Mouse (Mus musculus): ENCODE measurements at regions not wholly inside any gene's neighbourhood (a gene's known extent, or its start where the extent isn't known, plus 50 kb on each side); places are given as distances from the start of the nearest gene placed in this dataset.
A peak's percentile ranks its signal among the peaks of the same experiment; 100 is the strongest.

DNA sequence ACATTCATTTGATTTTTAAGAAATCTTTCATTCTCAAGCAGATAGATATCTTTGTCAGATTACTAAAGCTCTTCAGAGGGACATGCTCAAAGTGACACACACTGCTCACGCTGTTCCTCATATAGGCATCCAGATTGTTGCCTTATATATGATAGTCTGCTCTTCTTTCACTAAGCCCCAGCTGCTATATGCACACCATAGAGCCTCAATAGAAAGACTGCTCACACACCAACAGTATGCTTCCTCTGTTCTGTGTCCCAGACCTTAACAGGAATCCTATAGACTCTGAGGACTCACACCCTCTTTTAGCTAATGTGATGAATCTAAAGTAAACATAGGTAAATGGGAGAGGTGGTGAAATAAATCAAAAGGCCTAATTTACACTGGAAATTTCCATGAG lies 561.8 kb downstream of the Smarca1 start:
- Histone ChIP-seq H3K9me3 (ENCODE audit: low read length) (no peaks in the 10 kb centered on the region), H3K9ac (replicated peaks; ENCODE audit: low read length) (no peak overlapping the region), H3K4me1 (ENCODE audit: insufficient read depth, low read length) (no peaks in the 10 kb centered on the region), H3K4me3 (ENCODE audit: low read length) (no peak overlapping the region), H3K27me3 (ENCODE audit: insufficient read depth, low read length) (no peaks in the 10 kb centered on the region), H3K36me3 (ENCODE audit: insufficient read depth, low read length) (no peaks in the 10 kb centered on the region), H3K27ac (no peak overlapping the region), H3K4me2 (ENCODE audit: low read depth, low read length) (no peak overlapping the region)
- DNase-seq (ENCODE audit: low spot score) (no peak), ATAC-seq (no peak)
- 79% methylated on average over 1 of the region's 1 CpGs for WGBS
- no peak for TF ChIP-seq CTCF (IDR thresholded peaks at IDR 0.05; ENCODE audit: low read depth)

DNA sequence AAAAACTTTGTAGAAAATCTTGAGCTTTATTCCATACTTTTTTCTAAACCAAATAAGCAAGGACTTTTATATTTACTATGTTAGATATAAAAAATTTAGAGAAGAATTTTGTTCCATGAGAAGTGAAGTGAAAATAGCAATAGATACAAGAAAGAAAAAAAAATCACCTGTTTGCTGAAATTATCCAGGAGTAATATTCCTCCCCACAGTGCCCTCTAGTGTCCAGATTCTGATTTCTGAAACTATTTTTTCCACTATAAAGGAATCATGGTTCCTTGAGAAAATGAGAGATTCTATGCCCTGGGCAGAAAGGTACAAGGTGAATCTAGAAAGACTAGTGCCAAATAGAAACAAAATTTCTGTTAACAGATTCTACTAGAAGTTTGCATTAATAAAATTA lies 564.0 kb downstream of the Smarca1 start:
- peak; percentile 68 for DNase-seq (ENCODE audit: low spot score)
- no peak overlapping the region for H3K4me3 ChIP-seq (ENCODE audit: low read length)
- no peaks in the 10 kb centered on the region for H3K27me3 ChIP-seq (ENCODE audit: insufficient read depth, low read length)

DNA sequence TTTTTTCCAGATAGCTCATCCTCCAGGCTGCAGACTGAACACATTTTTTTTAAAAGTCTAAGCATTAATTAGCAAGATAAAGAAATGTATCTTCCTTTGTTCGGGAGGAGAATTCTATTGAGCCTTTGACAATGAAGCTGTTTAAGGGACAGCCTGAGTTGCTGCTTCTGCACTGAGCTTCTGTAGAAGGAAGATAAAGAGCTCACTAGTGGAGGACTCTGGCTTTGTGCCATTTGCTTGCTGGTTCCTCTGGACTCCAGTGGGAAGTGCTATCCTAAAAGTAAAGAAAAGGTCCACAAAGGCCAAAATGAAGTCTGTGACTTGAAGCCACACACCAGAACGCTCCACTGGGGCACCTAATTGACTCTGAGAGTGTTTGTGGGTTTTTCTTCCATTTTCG lies 577.0 kb downstream of the Smarca1 start:
- Histone ChIP-seq H3K9ac (replicated peaks; ENCODE audit: low read length) (no peak overlapping the region), H3K4me1 (ENCODE audit: insufficient read depth, low read length) (no peaks in the 10 kb centered on the region), H3K9me3 (ENCODE audit: low read length) (no peaks in the 10 kb centered on the region), H3K27me3 (ENCODE audit: insufficient read depth, low read length) (no peaks in the 10 kb centered on the region), H3K4me3 (ENCODE audit: low read length) (no peak overlapping the region), H3K4me2 (ENCODE audit: low read depth, low read length) (no peak overlapping the region), H3K36me3 (ENCODE audit: insufficient read depth, low read length) (no peaks in the 10 kb centered on the region), H3K27ac (no peak overlapping the region)
- ATAC-seq (no peak), DNase-seq (ENCODE audit: low spot score) (peak; percentile 46)
- 41% methylated on average over 3 of the region's 3 CpGs for WGBS
- TF ChIP-seq CTCF (IDR thresholded peaks at IDR 0.05; ENCODE audit: low read depth): no peak

More for the DNA sequence above, 564.0 kb downstream of the Smarca1 start:
- Histone ChIP-seq H3K4me2 (ENCODE audit: low read depth, low read length) (no peak overlapping the region), H3K9ac (replicated peaks; ENCODE audit: low read length) (no peak overlapping the region), H3K4me1 (ENCODE audit: insufficient read depth, low read length) (no peaks in the 10 kb centered on the region), H3K9me3 (ENCODE audit: low read length) (no peaks in the 10 kb centered on the region), H3K27ac (no peak overlapping the region), H3K36me3 (ENCODE audit: insufficient read depth, low read length) (no peaks in the 10 kb centered on the region)
- peak; percentile 46 for TF ChIP-seq CTCF (IDR thresholded peaks at IDR 0.05; ENCODE audit: low read depth)
- no peak for ATAC-seq

DNA sequence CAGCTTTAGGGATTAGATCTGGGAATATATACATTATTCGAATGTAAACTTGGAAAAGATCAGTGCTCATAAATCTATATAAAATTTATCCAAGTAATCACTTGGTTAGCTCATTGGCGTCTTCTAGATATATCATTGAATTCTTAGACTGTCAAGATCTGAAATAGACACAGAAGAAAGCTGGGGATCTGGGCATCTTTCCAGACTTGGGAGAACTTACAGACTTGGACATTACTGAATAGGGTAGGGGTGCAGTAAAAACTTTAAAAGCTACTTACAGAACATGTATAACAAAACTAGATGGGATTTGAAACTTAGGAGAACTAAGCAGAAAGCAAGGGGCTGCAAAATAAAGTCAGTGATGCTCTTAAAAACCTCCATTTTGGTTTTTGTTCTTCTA lies 585.6 kb downstream of the Smarca1 start:
- Histone ChIP-seq H3K4me2 (ENCODE audit: low read depth, low read length) (no peak overlapping the region), H3K9ac (replicated peaks; ENCODE audit: low read length) (no peak overlapping the region), H3K9me3 (ENCODE audit: low read length) (no peaks in the 10 kb centered on the region), H3K4me1 (ENCODE audit: insufficient read depth, low read length) (no peaks in the 10 kb centered on the region), H3K36me3 (ENCODE audit: insufficient read depth, low read length) (no peaks in the 10 kb centered on the region), H3K27me3 (ENCODE audit: insufficient read depth, low read length) (no peaks in the 10 kb centered on the region), H3K4me3 (ENCODE audit: low read length) (no peak overlapping the region), H3K27ac (no peak overlapping the region)
- WGBS: 75% methylated on average over 2 of the region's 2 CpGs
- TF ChIP-seq CTCF (IDR thresholded peaks at IDR 0.05; ENCODE audit: low read depth): no peak
- ATAC-seq: no peak
- DNase-seq (ENCODE audit: low spot score): no peak

DNA sequence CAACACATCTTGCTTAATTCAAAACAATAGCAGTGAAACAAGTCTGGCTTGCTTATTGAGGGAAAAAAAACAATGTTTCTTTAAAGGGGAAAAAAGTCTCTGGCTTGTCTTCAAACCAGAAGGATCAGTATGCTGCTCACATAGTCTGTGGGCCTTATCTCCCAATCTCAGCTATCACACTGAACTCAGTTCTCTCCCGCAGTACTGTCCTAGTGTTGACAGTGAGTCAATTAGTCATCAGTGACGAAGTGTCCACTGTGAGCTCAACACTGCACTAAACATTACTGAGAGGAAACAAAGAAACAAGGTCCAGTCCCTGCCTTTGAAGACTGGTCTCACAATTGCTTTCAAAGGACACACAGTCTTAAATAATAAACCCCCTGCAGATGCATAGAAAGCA lies 589.2 kb downstream of the Smarca1 start:
- Histone ChIP-seq H3K4me1 (ENCODE audit: insufficient read depth, low read length) (no peaks in the 10 kb centered on the region), H3K4me2 (ENCODE audit: low read depth, low read length) (no peak overlapping the region), H3K9ac (replicated peaks; ENCODE audit: low read length) (no peak overlapping the region), H3K27ac (no peak overlapping the region), H3K4me3 (ENCODE audit: low read length) (no peak overlapping the region), H3K27me3 (ENCODE audit: insufficient read depth, low read length) (no peaks in the 10 kb centered on the region), H3K36me3 (ENCODE audit: insufficient read depth, low read length) (no peaks in the 10 kb centered on the region), H3K9me3 (ENCODE audit: low read length) (no peaks in the 10 kb centered on the region)
- ATAC-seq (no peak), DNase-seq (ENCODE audit: low spot score) (peak; percentile 8)
- WGBS: 31% methylated on average over 2 of the region's 2 CpGs
- no peak for TF ChIP-seq CTCF (IDR thresholded peaks at IDR 0.05; ENCODE audit: low read depth)

DNA sequence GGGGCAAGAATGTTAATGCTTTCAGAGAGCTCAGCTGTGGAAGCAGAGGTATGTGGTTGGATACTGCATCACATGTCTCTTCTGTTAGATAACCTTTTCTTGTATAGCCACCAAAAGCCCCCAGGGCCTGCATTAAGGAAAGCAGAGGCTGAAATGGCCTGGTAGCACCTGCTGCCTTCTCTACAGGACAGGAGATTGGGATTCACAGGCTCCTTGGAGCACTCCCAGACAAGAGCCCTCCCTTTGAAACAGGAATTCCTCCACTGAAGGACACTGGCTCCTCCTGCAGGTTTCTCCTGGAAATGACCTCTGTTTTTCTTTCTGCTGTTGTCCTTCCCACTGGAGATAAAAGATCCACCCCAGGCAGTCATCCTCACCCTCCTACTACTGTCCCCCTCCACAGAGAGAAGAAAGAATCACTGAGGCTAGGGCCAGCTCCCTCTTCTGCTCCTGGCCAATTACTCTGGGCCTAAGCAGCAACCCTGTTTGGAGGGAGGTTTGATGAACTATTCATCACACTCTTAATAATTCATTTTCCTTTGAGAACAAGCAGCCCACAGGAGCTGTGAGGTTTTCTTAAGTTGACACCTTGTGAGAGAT lies 600.1 kb downstream of the Smarca1 start:
- Histone ChIP-seq H3K4me1 (ENCODE audit: insufficient read depth, low read length) (no peaks in the 10 kb centered on the region), H3K4me2 (ENCODE audit: low read depth, low read length) (no peak overlapping the region), H3K9ac (replicated peaks; ENCODE audit: low read length) (no peak overlapping the region), H3K4me3 (ENCODE audit: low read length) (no peak overlapping the region), H3K27ac (no peak overlapping the region), H3K9me3 (ENCODE audit: low read length) (no peaks in the 10 kb centered on the region), H3K27me3 (ENCODE audit: insufficient read depth, low read length) (no peaks in the 10 kb centered on the region), H3K36me3 (ENCODE audit: insufficient read depth, low read length) (no peaks in the 10 kb centered on the region)
- peak; percentile 71 for TF ChIP-seq CTCF (IDR thresholded peaks at IDR 0.05; ENCODE audit: low read depth)
- ATAC-seq: 0 out of 2 replicates have a peak, but pooled peaks have one; percentile 40
- peak; percentile 48 for DNase-seq (ENCODE audit: low spot score)
